Mouse (Mus musculus): ENCODE results near the gene Specc1. TPM values are rescaled to one million over a fixed set of nuclear protein-coding genes. Genes with fewer than 3 reads are reported as not detected.

Gene Specc1
- polyA plus RNA-seq, 1 experiment: 28.9 TPM

GRCm38 (mm10) chr11:62128197-62128596 is 171.6 kb downstream of the Specc1 start:
- H3K36me3 ChIP-seq (ENCODE audit: control insufficient read depth, insufficient read depth, low read length): no peaks in the 10 kb centered on the region
- TF ChIP-seq POLR2A (IDR thresholded peaks at IDR 0.05; ENCODE audit: low read depth, low read length): no peak
- TF ChIP-seq CTCF (IDR thresholded peaks at IDR 0.05; ENCODE audit: extremely low read depth, insufficient read depth, insufficient read length, insufficient replicate concordance): no peak
- no peaks in the 10 kb centered on the region for H3K4me1 ChIP-seq (ENCODE audit: control insufficient read depth, insufficient read depth, insufficient read length)
- no peaks in the 10 kb centered on the region for H3K27me3 ChIP-seq (ENCODE audit: control insufficient read depth, insufficient read depth, low read length)
- H3K4me3 ChIP-seq (ENCODE audit: extremely low read depth, insufficient read depth, insufficient read length): no peak overlapping the region
- no peak overlapping the region for H3K27ac ChIP-seq (ENCODE audit: insufficient read depth, low read length)
- no peak for DNase-seq (ENCODE audit: low read depth in 1 of 2, low spot score in 2 of 2)
- WGBS: 88% methylated on average over 8 of the region's 8 CpGs

GRCm38 (mm10) chr11:62130191-62130590 is 173.6 kb downstream of the Specc1 start:
- Histone ChIP-seq H3K4me1 (ENCODE audit: control insufficient read depth, insufficient read depth, insufficient read length) (no peaks in the 10 kb centered on the region), H3K4me3 (ENCODE audit: extremely low read depth, insufficient read depth, insufficient read length) (no peak overlapping the region), H3K27ac (ENCODE audit: insufficient read depth, low read length) (no peak overlapping the region), H3K36me3 (ENCODE audit: control insufficient read depth, insufficient read depth, low read length) (no peaks in the 10 kb centered on the region), H3K27me3 (ENCODE audit: control insufficient read depth, insufficient read depth, low read length) (no peaks in the 10 kb centered on the region)
- no peak for DNase-seq (ENCODE audit: low read depth in 1 of 2, low spot score in 2 of 2)
- 95% methylated on average over 3 of the region's 3 CpGs for WGBS
- no peak for TF ChIP-seq CTCF (IDR thresholded peaks at IDR 0.05; ENCODE audit: extremely low read depth, insufficient read depth, insufficient read length, insufficient replicate concordance)
- TF ChIP-seq POLR2A (IDR thresholded peaks at IDR 0.05; ENCODE audit: low read depth, low read length): no peak

GRCm38 (mm10) chr11:62130685-62131295 is 174.2 kb downstream of the Specc1 start:
- H3K27ac ChIP-seq (ENCODE audit: insufficient read depth, low read length): no peak overlapping the region
- H3K36me3 ChIP-seq (ENCODE audit: control insufficient read depth, insufficient read depth, low read length): no peaks in the 10 kb centered on the region

GRCm38 (mm10) chr11:62131601-62132000 is 175.0 kb downstream of the Specc1 start:
- no peak overlapping the region for H3K4me3 ChIP-seq (ENCODE audit: extremely low read depth, insufficient read depth, insufficient read length)
- H3K27me3 ChIP-seq (ENCODE audit: control insufficient read depth, insufficient read depth, low read length): no peaks in the 10 kb centered on the region
- H3K36me3 ChIP-seq (ENCODE audit: control insufficient read depth, insufficient read depth, low read length): no peaks in the 10 kb centered on the region
- TF ChIP-seq CTCF (IDR thresholded peaks at IDR 0.05; ENCODE audit: extremely low read depth, insufficient read depth, insufficient read length, insufficient replicate concordance) (no peak), POLR2A (IDR thresholded peaks at IDR 0.05; ENCODE audit: low read depth, low read length) (no peak)
- no peak overlapping the region for H3K27ac ChIP-seq (ENCODE audit: insufficient read depth, low read length)
- DNase-seq (ENCODE audit: low read depth in 1 of 2, low spot score in 2 of 2): no peak
- 61% methylated on average over 4 of the region's 4 CpGs for WGBS
- no peaks in the 10 kb centered on the region for H3K4me1 ChIP-seq (ENCODE audit: control insufficient read depth, insufficient read depth, insufficient read length)

More at GRCm38 (mm10) chr11:62130685-62131295, 174.2 kb downstream of the Specc1 start:
- no peak for TF ChIP-seq POLR2A (IDR thresholded peaks at IDR 0.05; ENCODE audit: low read depth, low read length)
- no peak for TF ChIP-seq CTCF (IDR thresholded peaks at IDR 0.05; ENCODE audit: extremely low read depth, insufficient read depth, insufficient read length, insufficient replicate concordance)
- H3K4me3 ChIP-seq (ENCODE audit: extremely low read depth, insufficient read depth, insufficient read length): no peak overlapping the region
- H3K27me3 ChIP-seq (ENCODE audit: control insufficient read depth, insufficient read depth, low read length): no peaks in the 10 kb centered on the region
- DNase-seq (ENCODE audit: low read depth in 1 of 2, low spot score in 2 of 2): no peak
- WGBS: 46% methylated on average over 2 of the region's 2 CpGs
- no peaks in the 10 kb centered on the region for H3K4me1 ChIP-seq (ENCODE audit: control insufficient read depth, insufficient read depth, insufficient read length)

GRCm38 (mm10) chr11:62134191-62134590 is 177.6 kb downstream of the Specc1 start:
- TF ChIP-seq POLR2A (IDR thresholded peaks at IDR 0.05; ENCODE audit: low read depth, low read length) (no peak), CTCF (IDR thresholded peaks at IDR 0.05; ENCODE audit: extremely low read depth, insufficient read depth, insufficient read length, insufficient replicate concordance) (no peak)
- WGBS: 94% methylated on average over 2 of the region's 2 CpGs
- Histone ChIP-seq H3K36me3 (ENCODE audit: control insufficient read depth, insufficient read depth, low read length) (no peaks in the 10 kb centered on the region), H3K4me1 (ENCODE audit: control insufficient read depth, insufficient read depth, insufficient read length) (no peaks in the 10 kb centered on the region), H3K4me3 (ENCODE audit: extremely low read depth, insufficient read depth, insufficient read length) (no peak overlapping the region), H3K27ac (ENCODE audit: insufficient read depth, low read length) (no peak overlapping the region), H3K27me3 (ENCODE audit: control insufficient read depth, insufficient read depth, low read length) (no peaks in the 10 kb centered on the region)
- DNase-seq (ENCODE audit: low read depth in 1 of 2, low spot score in 2 of 2): no peak

GRCm38 (mm10) chr11:62145216-62146110 is 188.9 kb downstream of the Specc1 start:
- TF ChIP-seq POLR2A (IDR thresholded peaks at IDR 0.05; ENCODE audit: low read depth, low read length) (no peak), CTCF (IDR thresholded peaks at IDR 0.05; ENCODE audit: extremely low read depth, insufficient read depth, insufficient read length, insufficient replicate concordance) (no peak)
- no peak overlapping the region for H3K27ac ChIP-seq (ENCODE audit: insufficient read depth, low read length)
- WGBS: 95% methylated on average over 7 of the region's 7 CpGs

More at GRCm38 (mm10) chr11:62145216-62146110, 188.9 kb downstream of the Specc1 start:
- H3K36me3 ChIP-seq (ENCODE audit: control insufficient read depth, insufficient read depth, low read length): no peaks in the 10 kb centered on the region
- no peak overlapping the region for H3K4me3 ChIP-seq (ENCODE audit: extremely low read depth, insufficient read depth, insufficient read length)
- H3K27me3 ChIP-seq (ENCODE audit: control insufficient read depth, insufficient read depth, low read length): no peaks in the 10 kb centered on the region
- DNase-seq (ENCODE audit: low read depth in 1 of 2, low spot score in 2 of 2): no peak
- 0 out of 2 replicates have a peak, but pooled peaks cover 2% of the 10 kb centered on the region for H3K4me1 ChIP-seq (ENCODE audit: control insufficient read depth, insufficient read depth, insufficient read length)

Measured in spleen, adult 2 months (tissue).